Mouse (Mus musculus) megakaryocyte, embryonic 14.5 days (primary cell): ENCODE data around the gene Slc6a12.

Source experiments
- FLI1 ChIP-seq: IDR thresholded peaks from 2 replicates; pipeline ENCODE4 v1.6.1; 2012; ENCODE audit warnings: low read length, inconsistent platforms, mixed read lengths
- GATA1 ChIP-seq: IDR thresholded peaks from 3 replicates; pipeline ENCODE4 v1.6.1; 2012; ENCODE audit warnings: mixed read lengths, low read length, inconsistent platforms, borderline replicate concordance

- no peak for TF ChIP-seq FLI1
- TF ChIP-seq GATA1 = no peak
These were observed 43.6 kb upstream of the Slc6a12 start for GRCm38 (mm10) chr6:121299317-121299716.
